Mouse (Mus musculus): Measurements from ENCODE around the gene Wasl. TPM values are rescaled to one million over a fixed set of nuclear protein-coding genes. Genes with fewer than 3 reads are reported as not detected.

Gene Wasl
- total and polyA plus RNA-seq, 3 experiments = 9.0 to 60.4 (median 26.0) TPM

DNA sequence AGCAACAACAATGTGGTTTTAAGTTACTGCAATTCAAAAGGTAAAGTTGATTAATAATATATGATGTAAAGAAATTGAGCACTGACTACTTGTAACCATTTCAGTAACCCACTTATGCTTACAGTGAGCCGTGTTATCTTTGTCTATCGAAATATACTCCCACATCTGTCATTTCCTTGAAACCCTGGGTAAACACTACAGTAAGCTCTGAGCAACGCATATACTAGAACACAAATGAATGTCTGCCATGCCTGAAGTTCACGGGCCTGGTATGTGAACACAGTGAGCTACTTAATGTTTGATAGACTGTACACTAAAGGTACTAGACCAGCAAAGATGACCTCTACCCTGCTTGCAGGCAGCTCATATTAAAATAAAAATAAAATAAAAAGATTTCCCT, 2.3 kb downstream of the Wasl start:
- H3K9me3 ChIP-seq (replicated peaks) = no peaks in the 10 kb centered on the region
- peak overlapping the region; percentile 28; the same call in 1 of the 2 replicates for H3K4me3 ChIP-seq (ENCODE audit: low read depth, low read length)
- H3K4me1 ChIP-seq (ENCODE audit: insufficient read depth, low read depth, low read length) = peaks cover 20% of the 10 kb centered on the region
- TF ChIP-seq GATA1 (IDR thresholded peaks at IDR 0.05; ENCODE audit: borderline replicate concordance, low read length) (no peak), CTCF (IDR thresholded peaks at IDR 0.05; ENCODE audit: low read depth, low read length) (no peak), GATA2 (IDR thresholded peaks at IDR 0.05; ENCODE audit: borderline replicate concordance, low read depth, low read length) (no peak), POLR2AphosphoS5 (IDR thresholded peaks at IDR 0.05; ENCODE audit: insufficient replicate concordance, low read depth, low read length) (no peak)
- peaks cover 19% of the 10 kb centered on the region for H3K36me3 ChIP-seq (replicated peaks)
- ATAC-seq (ENCODE audit: extremely low read depth, insufficient number of reproducible peaks, low FRiP score, poor library complexity, severe bottlenecking) (no peak), DNase-seq (ENCODE audit: low spot score) (no peak)
- no peaks in the 10 kb centered on the region for H3K27me3 ChIP-seq (ENCODE audit: insufficient read depth, low read length)

DNA sequence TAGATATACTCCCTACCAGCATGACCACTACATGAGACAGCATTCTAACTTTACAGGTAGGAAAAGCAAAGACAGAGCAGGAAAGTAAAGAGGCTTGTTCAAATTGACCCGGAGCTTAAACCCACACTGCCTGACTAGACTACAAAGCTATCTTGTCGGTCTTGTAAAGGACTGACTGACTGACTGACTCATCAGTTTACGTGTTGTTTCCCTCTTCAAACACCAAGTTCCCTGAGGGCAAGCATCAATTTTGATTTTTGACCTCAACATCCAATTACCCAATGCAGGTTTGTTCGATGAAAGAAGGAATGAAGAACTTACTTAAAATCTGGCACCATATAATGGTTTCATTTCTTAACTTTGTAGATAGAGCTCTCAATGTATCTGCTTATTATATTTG, 2.9 kb downstream of the Wasl start:
- Histone ChIP-seq H3K36me3 (replicated peaks) (peaks cover 21% of the 10 kb centered on the region), H3K9me3 (replicated peaks) (no peaks in the 10 kb centered on the region), H3K4me1 (ENCODE audit: insufficient read depth, low read depth, low read length) (peaks cover 21% of the 10 kb centered on the region), H3K27me3 (ENCODE audit: insufficient read depth, low read length) (no peaks in the 10 kb centered on the region), H3K4me3 (ENCODE audit: low read depth, low read length) (no peak overlapping the region)
- DNase-seq (ENCODE audit: low spot score) = no peak
- TF ChIP-seq GATA1 (IDR thresholded peaks at IDR 0.05; ENCODE audit: borderline replicate concordance, low read length) (no peak), POLR2AphosphoS5 (IDR thresholded peaks at IDR 0.05; ENCODE audit: insufficient replicate concordance, low read depth, low read length) (no peak), CTCF (IDR thresholded peaks at IDR 0.05; ENCODE audit: low read depth, low read length) (no peak), GATA2 (IDR thresholded peaks at IDR 0.05; ENCODE audit: borderline replicate concordance, low read depth, low read length) (no peak), TAL1 (conservative IDR thresholded peaks at IDR 0.05; ENCODE audit: low read depth, low read length) (no peak)
- no peak for ATAC-seq (ENCODE audit: extremely low read depth, insufficient number of reproducible peaks, low FRiP score, poor library complexity, severe bottlenecking)

DNA sequence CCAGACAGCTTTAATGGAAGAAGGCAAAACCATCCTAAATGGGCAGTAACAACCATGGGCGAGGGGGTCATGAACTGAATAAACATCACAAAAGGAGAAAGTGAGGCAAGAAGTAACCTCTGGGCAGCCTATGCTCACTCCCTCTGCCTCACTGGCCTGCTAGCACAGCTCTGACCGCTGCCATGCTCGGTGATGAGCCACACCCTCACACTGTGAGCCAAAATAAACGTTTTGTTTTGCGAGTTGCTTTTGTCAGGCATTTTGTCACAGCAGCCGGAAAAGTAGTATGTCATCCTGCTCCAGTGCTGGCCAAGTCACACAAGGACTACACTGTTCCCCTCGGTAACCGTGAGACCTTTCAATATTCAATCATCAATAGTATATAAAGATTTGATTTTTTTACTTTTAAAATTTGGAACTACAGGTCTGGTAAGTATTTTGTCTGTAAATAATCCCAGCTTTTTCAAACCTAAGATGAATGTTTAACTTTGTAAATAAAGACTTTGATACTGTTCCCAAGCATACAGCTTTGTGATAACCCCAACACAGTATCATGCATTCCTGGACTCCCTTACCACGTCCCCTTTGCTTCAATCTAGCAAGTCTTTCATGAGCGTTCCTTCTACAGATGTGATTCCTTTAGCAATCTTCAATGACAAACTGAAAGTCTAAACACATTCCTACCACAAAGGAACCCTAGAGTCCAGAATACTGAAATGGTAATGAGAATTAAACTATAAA, 7.0 kb downstream of the Wasl start:
- Histone ChIP-seq H3K36me3 (replicated peaks) (peaks cover 31% of the 10 kb centered on the region), H3K4me3 (ENCODE audit: low read depth, low read length) (no peak overlapping the region), H3K27me3 (ENCODE audit: insufficient read depth, low read length) (no peaks in the 10 kb centered on the region), H3K9me3 (replicated peaks) (no peaks in the 10 kb centered on the region), H3K4me1 (ENCODE audit: insufficient read depth, low read depth, low read length) (peaks cover 21% of the 10 kb centered on the region)
- ATAC-seq (ENCODE audit: extremely low read depth, insufficient number of reproducible peaks, low FRiP score, poor library complexity, severe bottlenecking) (no peak), DNase-seq (ENCODE audit: low spot score) (no peak)
- no peak for TF ChIP-seq TAL1 (conservative IDR thresholded peaks at IDR 0.05; ENCODE audit: low read depth, low read length)
- TF ChIP-seq GATA1 (IDR thresholded peaks at IDR 0.05; ENCODE audit: borderline replicate concordance, low read length) = no peak
- no peak for TF ChIP-seq GATA2 (IDR thresholded peaks at IDR 0.05; ENCODE audit: borderline replicate concordance, low read depth, low read length)
- no peak for TF ChIP-seq POLR2AphosphoS5 (IDR thresholded peaks at IDR 0.05; ENCODE audit: insufficient replicate concordance, low read depth, low read length)
- TF ChIP-seq CTCF (IDR thresholded peaks at IDR 0.05; ENCODE audit: low read depth, low read length) = no peak

DNA sequence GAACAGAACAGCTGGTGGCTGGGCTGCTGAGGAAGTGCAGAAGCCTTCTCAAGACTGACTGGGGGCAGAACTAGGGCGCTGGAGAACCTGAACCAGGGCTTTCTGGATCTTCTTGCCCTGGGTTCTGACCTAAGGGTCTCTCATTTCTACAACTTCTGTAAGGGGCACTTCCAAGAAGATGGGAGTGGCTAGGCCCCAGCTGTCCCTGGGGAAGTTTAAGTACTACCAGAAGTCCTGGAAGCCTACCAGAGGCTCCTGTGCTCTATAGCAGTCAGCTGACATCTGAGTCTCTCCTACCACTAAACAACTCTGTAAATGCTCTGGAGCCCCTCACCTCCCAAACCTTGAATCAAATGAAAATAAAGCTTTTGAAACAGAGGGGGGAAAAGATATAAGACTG, 8.7 kb downstream of the Wasl start:
- Histone ChIP-seq H3K27me3 (ENCODE audit: insufficient read depth, low read length) (no peaks in the 10 kb centered on the region), H3K36me3 (replicated peaks) (peaks cover 30% of the 10 kb centered on the region), H3K9me3 (replicated peaks) (no peaks in the 10 kb centered on the region), H3K4me3 (ENCODE audit: low read depth, low read length) (no peak overlapping the region), H3K4me1 (ENCODE audit: insufficient read depth, low read depth, low read length) (peaks cover 14% of the 10 kb centered on the region; the same call in 1 of the 2 replicates)
- TF ChIP-seq CTCF (IDR thresholded peaks at IDR 0.05; ENCODE audit: low read depth, low read length) = no peak
- TF ChIP-seq POLR2AphosphoS5 (IDR thresholded peaks at IDR 0.05; ENCODE audit: insufficient replicate concordance, low read depth, low read length) = no peak
- no peak for TF ChIP-seq TAL1 (conservative IDR thresholded peaks at IDR 0.05; ENCODE audit: low read depth, low read length)
- TF ChIP-seq GATA1 (IDR thresholded peaks at IDR 0.05; ENCODE audit: borderline replicate concordance, low read length) = no peak
- TF ChIP-seq GATA2 (IDR thresholded peaks at IDR 0.05; ENCODE audit: borderline replicate concordance, low read depth, low read length) = no peak
- DNase-seq (ENCODE audit: low spot score) = no peak
- no peak for ATAC-seq (ENCODE audit: extremely low read depth, insufficient number of reproducible peaks, low FRiP score, poor library complexity, severe bottlenecking)

DNA sequence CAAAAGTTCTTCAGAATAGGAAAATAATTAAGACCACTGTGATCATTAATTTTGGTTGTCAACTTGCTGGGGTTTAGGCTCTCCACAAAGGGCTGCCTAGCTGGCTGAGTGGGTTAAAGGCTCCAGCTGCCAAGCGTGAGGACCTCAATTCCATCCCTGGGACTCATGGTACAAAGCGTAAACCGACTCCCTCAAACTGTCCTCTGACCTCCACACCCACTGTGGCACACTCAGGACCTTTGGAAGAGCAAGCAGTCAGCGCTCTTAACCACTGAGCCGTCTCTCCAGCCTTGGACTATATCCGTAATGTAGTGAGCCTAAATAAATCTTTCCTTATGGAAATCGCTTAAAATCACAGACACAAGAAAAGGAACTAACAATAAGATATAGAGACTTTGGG, 13.3 kb downstream of the Wasl start:
- Histone ChIP-seq H3K9me3 (replicated peaks) (no peaks in the 10 kb centered on the region), H3K27me3 (ENCODE audit: insufficient read depth, low read length) (no peaks in the 10 kb centered on the region), H3K4me1 (ENCODE audit: insufficient read depth, low read depth, low read length) (peaks cover 25% of the 10 kb centered on the region), H3K36me3 (replicated peaks) (peaks cover 15% of the 10 kb centered on the region), H3K4me3 (ENCODE audit: low read depth, low read length) (no peak overlapping the region)
- TF ChIP-seq GATA2 (IDR thresholded peaks at IDR 0.05; ENCODE audit: borderline replicate concordance, low read depth, low read length) (no peak), TAL1 (conservative IDR thresholded peaks at IDR 0.05; ENCODE audit: low read depth, low read length) (no peak), GATA1 (IDR thresholded peaks at IDR 0.05; ENCODE audit: borderline replicate concordance, low read length) (no peak), CTCF (IDR thresholded peaks at IDR 0.05; ENCODE audit: low read depth, low read length) (no peak), POLR2AphosphoS5 (IDR thresholded peaks at IDR 0.05; ENCODE audit: insufficient replicate concordance, low read depth, low read length) (no peak)
- DNase-seq (ENCODE audit: low spot score) = no peak
- ATAC-seq (ENCODE audit: extremely low read depth, insufficient number of reproducible peaks, low FRiP score, poor library complexity, severe bottlenecking) = no peak

DNA sequence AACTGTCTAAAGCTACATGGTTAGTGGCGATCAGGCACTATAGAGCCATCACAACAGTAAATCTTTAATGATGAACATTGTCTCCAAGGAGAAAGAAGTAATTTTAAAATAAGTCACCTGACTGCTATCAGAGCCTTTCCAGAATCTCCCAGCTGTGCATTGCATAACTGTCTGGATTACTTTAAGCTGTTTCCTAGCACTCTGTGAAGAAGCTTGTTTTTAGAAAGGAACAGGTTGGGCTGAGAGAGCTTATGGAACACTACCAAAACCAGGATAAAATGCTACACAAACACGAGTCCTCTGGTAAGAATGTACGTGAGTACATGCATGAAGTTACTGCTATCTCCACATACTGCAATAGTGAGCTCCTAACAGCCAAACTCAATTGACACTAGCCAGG, 14.1 kb downstream of the Wasl start:
- Histone ChIP-seq H3K4me1 (ENCODE audit: insufficient read depth, low read depth, low read length) (peaks cover 22% of the 10 kb centered on the region), H3K27me3 (ENCODE audit: insufficient read depth, low read length) (no peaks in the 10 kb centered on the region), H3K9me3 (replicated peaks) (no peaks in the 10 kb centered on the region), H3K4me3 (ENCODE audit: low read depth, low read length) (no peak overlapping the region), H3K36me3 (replicated peaks) (peaks cover 11% of the 10 kb centered on the region)
- TF ChIP-seq POLR2AphosphoS5 (IDR thresholded peaks at IDR 0.05; ENCODE audit: insufficient replicate concordance, low read depth, low read length) = no peak
- no peak for TF ChIP-seq GATA2 (IDR thresholded peaks at IDR 0.05; ENCODE audit: borderline replicate concordance, low read depth, low read length)
- no peak for TF ChIP-seq CTCF (IDR thresholded peaks at IDR 0.05; ENCODE audit: low read depth, low read length)
- TF ChIP-seq TAL1 (conservative IDR thresholded peaks at IDR 0.05; ENCODE audit: low read depth, low read length) = no peak
- TF ChIP-seq GATA1 (IDR thresholded peaks at IDR 0.05; ENCODE audit: borderline replicate concordance, low read length) = no peak
- no peak for DNase-seq (ENCODE audit: low spot score)
- no peak for ATAC-seq (ENCODE audit: extremely low read depth, insufficient number of reproducible peaks, low FRiP score, poor library complexity, severe bottlenecking)
